30 mouse cellular contexts compared by ENCODE assay signal in genomic region chr2:165389299-165389952, GRCm38 (mm10). TPM values are rescaled to one million over a fixed set of nuclear protein-coding genes. Genes with fewer than 3 reads are reported as not detected.
"Had no signal": no experiment of that assay in that cellular context is flagged by ENCODE, and none has a peak within 500 bp of the region (broad histone marks: within the 10 kb centered on the region; RNA-seq: fewer than 3 reads in every experiment).

No protein-coding gene starts in this region.

- ATAC-seq: inflammation-experienced regulatory T-cells, adult 6 months; midbrain, embryonic 16.5 days had no signal

- H3K9ac ChIP-seq: limb, embryonic 13.5 days; lung, embryonic 15.5 days; midbrain, embryonic 13.5 days; neural tube, embryonic 12.5 days; neural tube, embryonic 15.5 days had no signal

- H3K9me3 ChIP-seq: limb, embryonic 10.5 days; limb, embryonic 13.5 days; lung, embryonic 15.5 days; midbrain, embryonic 10.5 days; midbrain, embryonic 13.5 days; neural tube, embryonic 12.5 days; neural tube, embryonic 15.5 days had no signal

- H3K4me2 ChIP-seq: limb, embryonic 13.5 days; lung, embryonic 15.5 days; midbrain, embryonic 13.5 days; neural tube, embryonic 12.5 days; neural tube, embryonic 15.5 days had no signal

- DNase-seq: kidney, adult 18-20 months; kidney, adult 9 months; kidney, postnatal 25 days; layer of hippocampus, adult 9-11 months; lung, adult 18-20 months; lung, postnatal 10 days; lung, postnatal 36 days; right cerebral cortex, adult 18-20 months; right cerebral cortex, postnatal 14 days; right cerebral cortex, postnatal 4 days; thymus, adult 2 months; thymus, postnatal 14 days; thymus, postnatal 4 days had no signal

- H3K27me3 ChIP-seq: limb, embryonic 13.5 days; lung, embryonic 15.5 days; midbrain, embryonic 13.5 days; neural tube, embryonic 12.5 days; neural tube, embryonic 15.5 days had no signal

- H3K4me3 ChIP-seq: layer of hippocampus, adult 2 months; limb, embryonic 10.5 days; limb, embryonic 13.5 days; lung, embryonic 15.5 days; megakaryocyte, embryonic 14.5 days; midbrain, embryonic 10.5 days; midbrain, embryonic 13.5 days; neural tube, embryonic 12.5 days; neural tube, embryonic 15.5 days had no signal

- H3K27ac ChIP-seq: kidney, postnatal 0 days; layer of hippocampus, adult 2 months; limb, embryonic 10.5 days; limb, embryonic 13.5 days; lung, embryonic 15.5 days; midbrain, embryonic 10.5 days; midbrain, embryonic 13.5 days; neural tube, embryonic 12.5 days; neural tube, embryonic 15.5 days; stomach, postnatal 0 days had no signal

RNA-seq across cellular contexts. Expression of gene Zfp334, which starts 1.4 kb away (rescaled TPM):
- polyA plus RNA-seq: inflammation-experienced regulatory T-cells, adult 6 months had no signal

RNA-seq across cellular contexts. Expression of gene Ocstamp, which starts 10.8 kb away (rescaled TPM):
- total RNA-seq: layer of hippocampus, adult 2 months; layer of hippocampus, postnatal 25 days; left cerebral cortex, adult 18-20 months; left cerebral cortex, postnatal 25 days had no signal
- polyA plus RNA-seq: inflammation-experienced regulatory T-cells, adult 6 months; lung, embryonic 15.5 days; midbrain, embryonic 13.5 days had no signal

RNA-seq across cellular contexts. Expression of gene Zfp663, which starts 20.9 kb away (rescaled TPM):
- total RNA-seq: left cerebral cortex, adult 18-20 months had no signal
- polyA plus RNA-seq: inflammation-experienced regulatory T-cells, adult 6 months; large intestine, adult 2 months; thymus, adult 2 months had no signal
